Mouse (Mus musculus) heart, embryonic 11.5 days (tissue): Measurements from ENCODE around the gene Camk1d. TPM values are rescaled to one million over a fixed set of nuclear protein-coding genes. Genes with fewer than 3 reads are reported as not detected.
"Not testable (repeated sequence)": the region's sequence is repeated elsewhere in the genome, so short reads cannot be mapped to it uniquely, and the experiment has no call there.

ENCODE experiments used
- ATAC-seq: fragments of 200-750 bp; cut with Nextera tagmentation; replicated peaks from 2 replicates; pipeline ENCODE4 v1.8.0; 2017; ENCODE audit warnings: moderate library complexity; ENCODE audit not compliant: insufficient number of reproducible peaks, low FRiP score, low TSS enrichment
- H3K27ac ChIP-seq: fragments of 300-500 bp; sonication (generic); 2 replicates; pipeline ENCODE4 v1.5.1; 2014; ENCODE audit warnings: mild to moderate bottlenecking, low read depth, low read length
- H3K27me3 ChIP-seq: fragments of 300-500 bp; sonication (generic); 2 replicates; pipeline ENCODE4 v1.6.1; 2014; ENCODE audit warnings: mild to moderate bottlenecking, low read length, mixed read lengths; ENCODE audit not compliant: control insufficient read depth, insufficient read depth
- H3K36me3 ChIP-seq: fragments of 300-500 bp; sonication (generic); 2 replicates; pipeline ENCODE4 v1.6.1; 2014; ENCODE audit warnings: mild to moderate bottlenecking, low read length, moderate library complexity, mixed read lengths; ENCODE audit not compliant: control insufficient read depth, insufficient read depth
- H3K4me1 ChIP-seq: fragments of 300-500 bp; sonication (generic); 2 replicates; pipeline ENCODE4 v1.6.1; 2014; ENCODE audit warnings: low read length; ENCODE audit not compliant: control insufficient read depth, insufficient read depth
- H3K4me2 ChIP-seq: fragments of 300-500 bp; sonication (generic); 2 replicates; pipeline ENCODE4 v1.6.1; 2014; ENCODE audit warnings: mild to moderate bottlenecking, moderate library complexity
- H3K4me3 ChIP-seq: fragments of 300-500 bp; sonication (generic); 2 replicates; pipeline ENCODE4 v1.5.1; 2014; ENCODE audit warnings: low read depth, low read length
- H3K9ac ChIP-seq: fragments of 300-500 bp; sonication (generic); 2 replicates; pipeline ENCODE4 v1.6.1; 2014; ENCODE audit warnings: mild to moderate bottlenecking, low read depth, low read length, moderate library complexity
- H3K9me3 ChIP-seq: fragments of 300-500 bp; sonication (generic); replicated peaks from 2 replicates; pipeline ENCODE4 v1.6.1; 2016; ENCODE audit warnings: low read length; ENCODE audit not compliant: control insufficient read depth
- WGBS: fragments of 180-500 bp; shearing (Covaris S2); extraction: QIAGEN DNeasy Blood & Tissue Kit; methylation state at CpG from one replicate; pipeline ENCODE4 v1.1.7; 2014; ENCODE audit not compliant: insufficient replicate concordance; 5-methylcytosine and 5-hydroxymethylcytosine counted together
- polyA plus RNA-seq: library from polyadenylated mRNA; unstranded; fragments of >200 nt; fragmentation: Nextera tagmentation; extraction: Ambion mirVana; gene quantifications from 2 replicates; pipeline ENCODE4 v1.2.1, GENCODE M21; 2014

Camk1d gene
- polyA plus RNA-seq, 1 experiment from 2014 or later, result 2.9 TPM

- no peak for ATAC-seq
- Histone ChIP-seq H3K27ac (no peak overlapping the region), H3K4me2 (no peak overlapping the region), H3K4me3 (no peak overlapping the region), H3K4me1 (no peaks in the 10 kb centered on the region), H3K36me3 (no peaks in the 10 kb centered on the region), H3K27me3 (no peaks in the 10 kb centered on the region), H3K9ac (no peak overlapping the region), H3K9me3 (no peaks in the 10 kb centered on the region)
- 84% methylated on average over 2 of the region's 2 CpGs for WGBS
Measured at GRCm38 (mm10) chr2:5549334-5549733, 165.0 kb downstream of the Camk1d start.

- no peak for ATAC-seq
- Histone ChIP-seq H3K9ac (no peak overlapping the region), H3K4me3 (no peak overlapping the region), H3K4me1 (no peaks in the 10 kb centered on the region), H3K36me3 (no peaks in the 10 kb centered on the region), H3K9me3 (no peaks in the 10 kb centered on the region), H3K27ac (no peak overlapping the region), H3K4me2 (no peak overlapping the region), H3K27me3 (no peaks in the 10 kb centered on the region)
- WGBS, result 85% methylated on average over 4 of the region's 4 CpGs
Measured at GRCm38 (mm10) chr2:5548872-5549271, 165.4 kb downstream of the Camk1d start.

GRCm38 (mm10) chr2:5540870-5541269, 173.4 kb downstream of the Camk1d start:
- Histone ChIP-seq H3K27me3 (no peaks in the 10 kb centered on the region), H3K4me3 (no peak overlapping the region), H3K9ac (no peak overlapping the region), H3K36me3 (no peaks in the 10 kb centered on the region), H3K9me3 (no peaks in the 10 kb centered on the region), H3K4me2 (no peak overlapping the region), H3K27ac (no peak overlapping the region), H3K4me1 (no peaks in the 10 kb centered on the region)
- WGBS, result 73% methylated on average over 3 of the region's 3 CpGs
- ATAC-seq, result no peak

- H3K4me1 ChIP-seq, H3K27me3 ChIP-seq, H3K4me3 ChIP-seq, H3K36me3 ChIP-seq, H3K9me3 ChIP-seq, H3K9ac ChIP-seq, H3K27ac ChIP-seq, ATAC-seq, H3K4me2 ChIP-seq: not testable (repeated sequence)
- WGBS, result 58% methylated on average over 3 of the region's 3 CpGs
Measured at GRCm38 (mm10) chr2:5539894-5540293, 174.4 kb downstream of the Camk1d start.

GRCm38 (mm10) chr2:5533868-5534267, 180.4 kb downstream of the Camk1d start:
- Histone ChIP-seq H3K36me3 (no peaks in the 10 kb centered on the region), H3K27me3 (no peaks in the 10 kb centered on the region), H3K27ac (no peak overlapping the region), H3K4me2 (no peak overlapping the region), H3K4me1 (no peaks in the 10 kb centered on the region), H3K9ac (no peak overlapping the region), H3K9me3 (0 out of 2 replicates have a peak, but pooled peaks cover 2% of the 10 kb centered on the region), H3K4me3 (no peak overlapping the region)
- no peak for ATAC-seq
- 63% methylated on average over 2 of the region's 2 CpGs for WGBS

- no peak overlapping the region for H3K4me2 ChIP-seq
- 0 out of 2 replicates have a peak, but pooled peaks cover 2% of the 10 kb centered on the region for H3K9me3 ChIP-seq
- no peaks in the 10 kb centered on the region for H3K27me3 ChIP-seq
- no peak overlapping the region for H3K9ac ChIP-seq
- 70% methylated on average over 2 of the region's 2 CpGs for WGBS
- H3K4me3 ChIP-seq, result no peak overlapping the region
- no peak for ATAC-seq
- no peaks in the 10 kb centered on the region for H3K4me1 ChIP-seq
- no peak overlapping the region for H3K27ac ChIP-seq
- H3K36me3 ChIP-seq, result no peaks in the 10 kb centered on the region
Measured at GRCm38 (mm10) chr2:5529992-5530391, 184.3 kb downstream of the Camk1d start.

- H3K36me3 ChIP-seq, result no peaks in the 10 kb centered on the region
- H3K9me3 ChIP-seq, result no peaks in the 10 kb centered on the region
- WGBS, result 54% methylated on average over 8 of the region's 8 CpGs
- H3K27me3 ChIP-seq, result no peaks in the 10 kb centered on the region
- no peak overlapping the region for H3K4me2 ChIP-seq
- H3K9ac ChIP-seq, result no peak overlapping the region
- no peaks in the 10 kb centered on the region for H3K4me1 ChIP-seq
- no peak overlapping the region for H3K4me3 ChIP-seq
- no peak for ATAC-seq
- no peak overlapping the region for H3K27ac ChIP-seq
Measured at GRCm38 (mm10) chr2:5519221-5519669, 195.1 kb downstream of the Camk1d start.

GRCm38 (mm10) chr2:5515106-5515505, 199.2 kb downstream of the Camk1d start:
- 54% methylated on average over 2 of the region's 2 CpGs for WGBS
- ATAC-seq, result no peak
- Histone ChIP-seq H3K27me3 (no peaks in the 10 kb centered on the region), H3K9me3 (no peaks in the 10 kb centered on the region), H3K36me3 (no peaks in the 10 kb centered on the region), H3K4me2 (no peak overlapping the region), H3K27ac (no peak overlapping the region), H3K4me1 (no peaks in the 10 kb centered on the region), H3K9ac (no peak overlapping the region), H3K4me3 (no peak overlapping the region)

- Histone ChIP-seq H3K27ac (no peak overlapping the region), H3K9ac (no peak overlapping the region), H3K27me3 (no peaks in the 10 kb centered on the region), H3K4me2 (no peak overlapping the region), H3K4me1 (no peaks in the 10 kb centered on the region), H3K36me3 (no peaks in the 10 kb centered on the region), H3K9me3 (no peaks in the 10 kb centered on the region), H3K4me3 (no peak overlapping the region)
- ATAC-seq, result no peak
- WGBS, result 82% methylated on average over 5 of the region's 5 CpGs
Measured at GRCm38 (mm10) chr2:5514095-5514494, 200.2 kb downstream of the Camk1d start.
